Mouse (Mus musculus) forebrain, embryonic 14.5 days (tissue): ENCODE measurements around the gene Fam71f1. TPM values are rescaled to one million over a fixed set of nuclear protein-coding genes. Genes with fewer than 3 reads are reported as not detected.

Experiments used
- ATAC-seq: fragments of 200-750 bp; cut with Nextera tagmentation; 2 replicates; pipeline ENCODE4 v1.8.0; 2017; ENCODE audit warnings: mild to moderate bottlenecking, moderate library complexity
- DNase-seq: peaks from one replicate; pipeline ENCODE4 v3.0.0-alpha.2; 2015; ENCODE audit warnings: low spot score
- H3K27ac ChIP-seq: fragments of 300-500 bp; sonication (generic); 2 replicates; pipeline ENCODE4 v1.5.1; 2014; ENCODE audit warnings: low read depth, mild to moderate bottlenecking, control low read depth, low read length, moderate library complexity
- H3K27me3 ChIP-seq: fragments of 300-500 bp; sonication (generic); replicated peaks from 2 replicates; pipeline ENCODE4 v1.6.1; 2014; ENCODE audit warnings: low read length, control low read depth, mixed read lengths; ENCODE audit not compliant: control insufficient read depth, insufficient read depth
- H3K36me3 ChIP-seq: fragments of 300-500 bp; sonication (generic); 2 replicates; pipeline ENCODE4 v1.6.1; 2014; ENCODE audit warnings: low read length, control low read depth; ENCODE audit not compliant: control insufficient read depth, insufficient read depth
- H3K4me1 ChIP-seq: fragments of 300-500 bp; sonication (generic); 2 replicates; pipeline ENCODE4 v1.6.1; 2014; ENCODE audit warnings: antibody characterized with exemption, low read length, control low read depth; ENCODE audit not compliant: control insufficient read depth, insufficient read depth
- H3K4me2 ChIP-seq: fragments of 300-500 bp; sonication (generic); 2 replicates; pipeline ENCODE4 v1.6.1; 2014; ENCODE audit warnings: mild to moderate bottlenecking, control low read depth, low read length
- H3K4me3 ChIP-seq: fragments of 300-500 bp; sonication (generic); 2 replicates; pipeline ENCODE4 v1.5.1; 2014; ENCODE audit warnings: low read depth, low read length, control low read depth
- H3K9ac ChIP-seq: fragments of 300-500 bp; sonication (generic); 2 replicates; pipeline ENCODE4 v1.6.1; 2014; ENCODE audit warnings: mild to moderate bottlenecking, low read length, control low read depth, moderate library complexity
- H3K9me3 ChIP-seq: fragments of 300-500 bp; sonication (generic); replicated peaks from 2 replicates; pipeline ENCODE4 v1.6.1; 2016; ENCODE audit warnings: low read length, control low read depth, mixed read lengths; ENCODE audit not compliant: control insufficient read depth
- WGBS: fragments of 180-500 bp; shearing (Covaris S2); extraction: QIAGEN DNeasy Blood & Tissue Kit; methylation state at CpG from one replicate; pipeline ENCODE4 v1.1.7; 2014; 5-methylcytosine and 5-hydroxymethylcytosine counted together
- polyA plus RNA-seq: library from polyadenylated mRNA; unstranded; fragments of >200 nt; fragmentation: Nextera tagmentation; extraction: Ambion mirVana; gene quantifications from 2 replicates; pipeline ENCODE4 v1.2.1, GENCODE M21; 2014

Gene Fam71f1
- polyA plus RNA-seq, 1 experiment from 2014 or later, result not detected

DNA sequence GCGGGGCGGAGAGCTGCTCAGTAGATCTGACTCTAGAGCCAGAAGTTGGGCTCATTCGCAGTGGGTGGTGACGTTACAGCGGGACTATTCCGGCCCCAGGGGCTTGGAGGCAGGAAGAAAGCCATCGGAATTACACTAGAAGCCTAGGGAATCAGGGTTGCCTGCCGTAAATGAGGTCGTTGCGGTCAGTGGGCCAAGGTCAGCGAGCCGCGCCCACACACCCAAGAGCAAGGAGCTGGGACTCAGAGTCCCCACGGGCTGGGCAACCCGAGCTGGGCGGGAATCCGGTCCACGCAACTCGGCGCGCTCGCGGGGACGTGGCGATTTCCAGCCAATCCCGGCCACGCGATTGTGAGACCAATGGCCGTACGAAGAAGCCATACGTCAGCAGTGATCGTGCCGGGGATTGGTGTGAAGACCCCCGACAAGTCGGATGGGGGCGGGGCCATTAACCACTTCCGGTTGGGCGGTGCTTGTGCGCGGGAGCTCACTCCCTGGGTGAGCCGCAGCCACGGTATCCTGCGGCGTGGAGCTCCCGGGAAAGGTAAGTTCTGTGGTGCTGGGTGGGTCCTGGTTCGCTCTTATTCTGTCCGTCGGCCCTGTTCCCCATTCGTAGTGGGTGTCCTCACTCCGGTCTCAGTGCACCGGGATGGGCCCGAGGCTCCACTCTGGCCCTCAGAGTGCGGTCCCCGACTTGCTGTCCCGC, 28.9 kb downstream of the Fam71f1 start, which contains the start of gene Calu:
TSS of gene Calu (plus strand) at position 405 of the 706 bp plus-strand sequence.
- peak; percentile 100 for DNase-seq
- Histone ChIP-seq H3K4me3 (peak within 1 kb of the TSS; percentile 82), H3K27me3 (no peaks in the 10 kb centered on the region), H3K9ac (peak within 1 kb of the TSS; percentile 87), H3K4me1 (peaks cover 9% of the 10 kb centered on the region), H3K27ac (peak within 1 kb of the TSS; percentile 85), H3K4me2 (peak within 1 kb of the TSS; percentile 84), H3K36me3 (no peaks in the 10 kb centered on the region), H3K9me3 (no peaks in the 10 kb centered on the region)
- under 1% methylated on average over 55 of the region's 55 CpGs for WGBS
- peak; percentile 99 for ATAC-seq

DNA sequence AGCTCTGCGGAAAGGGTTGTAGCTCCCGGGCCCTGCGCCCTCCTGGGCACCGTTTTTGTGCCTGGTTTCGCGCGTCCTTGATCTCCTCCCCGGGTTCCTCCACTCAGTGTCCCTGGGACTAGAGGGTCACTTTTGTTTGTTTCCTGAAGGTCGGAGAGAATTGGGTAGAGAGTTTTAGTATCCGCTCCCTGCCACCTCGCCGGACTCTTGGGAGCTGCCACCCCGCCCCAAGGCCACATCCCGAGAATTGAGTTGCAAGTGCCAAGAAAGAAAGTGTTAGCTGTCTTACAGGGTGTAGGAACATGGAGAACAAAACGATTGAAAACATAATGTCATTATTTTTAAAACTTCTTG, 29.4 kb downstream of the Fam71f1 start:
- WGBS, result under 1% methylated on average over 15 of the region's 15 CpGs
- Histone ChIP-seq H3K4me2 (peak overlapping the region; percentile 64), H3K9ac (peak overlapping the region; percentile 87), H3K27ac (peak overlapping the region; percentile 71), H3K27me3 (no peaks in the 10 kb centered on the region), H3K36me3 (no peaks in the 10 kb centered on the region), H3K4me3 (peak overlapping the region; percentile 82), H3K4me1 (peaks cover 9% of the 10 kb centered on the region), H3K9me3 (no peaks in the 10 kb centered on the region)
- ATAC-seq (no peak; the same call in 1 of the 2 replicates), DNase-seq (no peak)

DNA sequence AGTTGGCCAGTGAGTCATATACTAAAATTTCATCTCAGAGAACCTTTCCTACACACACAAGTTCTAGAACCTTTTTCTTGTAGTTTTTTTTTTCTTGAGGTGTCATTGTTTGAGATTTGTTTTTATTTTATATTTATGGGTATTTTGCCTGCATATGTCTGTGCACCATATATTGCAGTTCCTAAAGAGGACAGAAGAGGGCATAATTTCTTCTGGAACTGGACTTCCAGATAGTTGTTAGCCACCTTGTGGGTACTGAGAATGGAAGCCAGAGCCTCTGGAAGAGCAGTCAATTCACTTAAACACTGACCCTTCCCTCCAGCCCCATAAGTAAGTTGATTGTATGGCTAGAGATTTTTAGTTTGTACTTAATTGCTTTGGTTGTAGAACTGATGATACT, 32.7 kb downstream of the Fam71f1 start:
- Histone ChIP-seq H3K27me3 (no peaks in the 10 kb centered on the region), H3K9me3 (no peaks in the 10 kb centered on the region), H3K4me2 (no peak overlapping the region), H3K36me3 (peaks cover 4% of the 10 kb centered on the region), H3K27ac (no peak overlapping the region), H3K4me3 (no peak overlapping the region), H3K4me1 (peaks cover 9% of the 10 kb centered on the region), H3K9ac (no peak overlapping the region)
- no peak for DNase-seq
- ATAC-seq, result no peak

DNA sequence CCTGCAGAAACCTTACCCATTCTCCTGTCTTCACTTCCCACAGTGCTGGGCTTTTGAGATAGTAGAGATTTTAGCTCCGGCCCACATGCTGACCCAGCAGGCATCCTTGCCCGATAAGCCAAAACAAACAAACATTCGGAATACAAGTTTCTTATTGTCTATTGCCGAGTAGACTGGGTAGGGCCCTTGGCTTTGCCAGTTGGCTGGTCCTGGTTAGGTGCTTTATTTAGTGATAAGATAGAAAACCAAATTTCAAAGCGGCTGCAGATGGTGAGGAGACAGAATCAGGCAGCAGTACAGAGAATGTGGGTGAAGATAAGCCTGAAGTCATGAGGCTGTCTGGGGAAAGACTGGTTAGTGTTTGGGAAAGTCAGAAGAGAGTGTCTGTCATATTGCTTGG, 33.9 kb downstream of the Fam71f1 start:
- Histone ChIP-seq H3K9ac (no peak overlapping the region), H3K27ac (no peak overlapping the region), H3K9me3 (no peaks in the 10 kb centered on the region), H3K4me3 (no peak overlapping the region), H3K4me1 (peaks cover 5% of the 10 kb centered on the region; the same call in 1 of the 2 replicates), H3K4me2 (no peak overlapping the region), H3K36me3 (peaks cover 10% of the 10 kb centered on the region), H3K27me3 (no peaks in the 10 kb centered on the region)
- DNase-seq (no peak), ATAC-seq (no peak)
- WGBS, result 55% methylated on average over 5 of the region's 5 CpGs

DNA sequence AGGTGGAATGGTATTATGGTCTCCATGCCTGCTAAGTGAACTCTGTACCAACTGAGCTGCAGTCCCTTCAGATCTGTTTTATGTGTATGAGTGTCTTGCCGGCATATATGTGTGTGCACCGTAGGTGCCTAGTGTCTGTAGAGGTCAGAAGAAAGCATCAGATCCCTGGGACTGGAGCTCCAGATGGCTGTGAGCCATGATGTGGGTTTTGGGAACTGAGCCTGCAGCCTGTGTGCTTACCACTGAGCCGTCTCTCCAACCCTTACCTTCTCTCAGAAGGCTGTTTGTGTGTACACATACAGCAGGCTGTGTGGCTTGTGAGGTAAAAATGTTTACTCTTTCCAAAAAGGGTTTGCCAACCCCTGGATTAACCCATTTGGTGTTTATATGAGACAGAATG, 40.4 kb downstream of the Fam71f1 start:
- Histone ChIP-seq H3K9ac (no peak overlapping the region), H3K9me3 (no peaks in the 10 kb centered on the region), H3K4me2 (no peak overlapping the region), H3K4me3 (no peak overlapping the region), H3K27ac (no peak overlapping the region), H3K36me3 (peaks cover 17% of the 10 kb centered on the region), H3K4me1 (peaks cover 4% of the 10 kb centered on the region; the same call in 1 of the 2 replicates), H3K27me3 (no peaks in the 10 kb centered on the region)
- DNase-seq (no peak), ATAC-seq (no peak)
- WGBS, result 96% methylated on average over 3 of the region's 3 CpGs

DNA sequence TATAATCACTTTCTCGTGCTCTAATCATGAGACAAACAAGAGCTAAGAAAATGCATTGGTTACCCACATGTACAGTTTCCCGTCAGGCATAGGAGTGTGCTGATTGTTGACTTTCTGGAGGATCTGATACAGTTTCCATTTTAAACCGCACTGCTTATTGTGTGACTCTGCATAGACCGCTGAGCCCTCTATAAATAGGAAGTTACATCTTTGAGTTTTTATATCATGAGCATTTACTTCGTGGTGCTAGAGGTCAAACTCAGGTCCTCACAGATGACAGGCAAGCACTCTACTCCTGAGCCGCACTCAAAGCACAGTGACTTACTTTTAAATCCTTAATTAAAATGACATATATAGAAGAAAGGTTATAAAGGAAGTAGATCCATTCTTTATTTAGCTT, 41.3 kb downstream of the Fam71f1 start:
- no peaks in the 10 kb centered on the region for H3K9me3 ChIP-seq
- H3K27ac ChIP-seq, result no peak overlapping the region
- ATAC-seq (no peak), DNase-seq (no peak)
- H3K4me1 ChIP-seq, result peaks cover 4% of the 10 kb centered on the region; the same call in 1 of the 2 replicates
- H3K27me3 ChIP-seq, result no peaks in the 10 kb centered on the region
- 86% methylated on average over 6 of the region's 6 CpGs for WGBS
- H3K4me3 ChIP-seq, result no peak overlapping the region
- H3K36me3 ChIP-seq, result peaks cover 18% of the 10 kb centered on the region
- no peak overlapping the region for H3K4me2 ChIP-seq
- no peak overlapping the region for H3K9ac ChIP-seq

DNA sequence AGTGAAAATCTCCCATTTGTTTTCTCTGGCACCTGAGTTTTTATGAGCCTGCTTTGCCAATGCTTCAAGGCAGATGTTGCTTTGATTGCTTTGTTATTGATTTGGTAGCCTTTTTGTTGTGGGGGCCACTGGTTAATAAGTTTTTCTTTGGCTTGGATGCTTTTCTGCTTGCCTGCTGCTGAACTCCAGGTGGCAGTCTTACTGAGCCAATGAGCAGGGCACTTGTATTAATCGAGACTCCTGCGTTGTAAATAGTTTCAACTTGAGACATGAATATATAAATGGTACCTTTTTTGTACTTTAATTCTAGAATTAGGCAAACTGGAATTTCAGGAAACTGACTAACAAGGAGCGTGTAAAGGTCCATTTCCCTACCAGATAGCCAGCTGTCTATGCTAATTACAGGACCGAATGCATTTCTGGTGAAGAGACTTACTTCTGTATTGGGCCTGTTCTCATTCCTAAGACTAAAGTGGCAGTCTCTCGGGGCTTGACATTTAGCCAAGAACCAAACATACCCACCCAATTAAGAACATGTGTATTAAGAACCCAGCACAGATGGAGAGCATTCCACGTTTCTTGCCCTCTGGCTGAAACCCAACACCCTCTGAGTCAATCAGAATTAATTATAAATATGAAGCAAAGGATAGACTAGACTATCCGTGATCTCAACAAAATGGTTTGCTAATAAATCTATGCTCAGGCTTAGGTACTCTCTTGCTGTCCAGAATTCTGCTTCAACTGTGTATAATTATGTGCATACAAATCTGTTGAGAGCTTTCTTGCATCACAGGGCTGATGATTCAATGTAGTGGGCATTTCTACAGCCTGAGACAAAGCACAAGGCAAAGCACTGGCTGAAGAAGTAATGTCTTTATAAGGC, 43.5 kb downstream of the Fam71f1 start:
- WGBS, result 11% methylated on average over 7 of the region's 7 CpGs
- H3K9me3 ChIP-seq, result no peaks in the 10 kb centered on the region
- peak overlapping the region; percentile 65 for H3K27ac ChIP-seq
- H3K4me2 ChIP-seq, result no peak overlapping the region
- DNase-seq (peak; percentile 90), ATAC-seq (peak; percentile 92)
- peaks cover 4% of the 10 kb centered on the region; the same call in 1 of the 2 replicates for H3K4me1 ChIP-seq
- H3K4me3 ChIP-seq, result no peak overlapping the region
- peaks cover 33% of the 10 kb centered on the region for H3K36me3 ChIP-seq
- no peaks in the 10 kb centered on the region for H3K27me3 ChIP-seq
- no peak overlapping the region for H3K9ac ChIP-seq

DNA sequence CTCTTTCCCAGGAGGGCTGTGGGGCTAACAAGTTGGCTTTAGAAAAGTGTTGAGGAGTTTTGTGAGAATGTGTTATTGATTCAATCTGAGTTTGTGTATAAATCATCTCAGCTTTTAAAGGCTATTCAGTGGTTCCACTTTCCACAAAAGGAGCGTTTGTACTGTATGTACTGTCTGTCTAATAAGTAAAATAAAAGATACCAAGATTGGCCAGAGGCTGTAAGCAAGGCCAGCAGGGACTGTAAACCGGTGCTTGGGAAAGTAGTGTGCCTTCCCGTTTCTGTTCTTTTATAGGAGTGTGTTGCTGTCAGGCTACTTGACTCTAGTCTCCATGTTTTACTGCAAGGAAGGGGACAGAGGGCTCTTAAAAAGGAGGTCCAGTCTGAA, 44.2 kb downstream of the Fam71f1 start:
- Histone ChIP-seq H3K27me3 (no peaks in the 10 kb centered on the region), H3K4me3 (no peak overlapping the region), H3K4me1 (peaks cover 4% of the 10 kb centered on the region; the same call in 1 of the 2 replicates), H3K27ac (peak overlapping the region; percentile 65), H3K4me2 (no peak overlapping the region), H3K36me3 (peaks cover 32% of the 10 kb centered on the region), H3K9me3 (no peaks in the 10 kb centered on the region), H3K9ac (no peak overlapping the region)
- WGBS, result 44% methylated on average over 3 of the region's 3 CpGs
- DNase-seq (no peak), ATAC-seq (peak; percentile 74)

DNA sequence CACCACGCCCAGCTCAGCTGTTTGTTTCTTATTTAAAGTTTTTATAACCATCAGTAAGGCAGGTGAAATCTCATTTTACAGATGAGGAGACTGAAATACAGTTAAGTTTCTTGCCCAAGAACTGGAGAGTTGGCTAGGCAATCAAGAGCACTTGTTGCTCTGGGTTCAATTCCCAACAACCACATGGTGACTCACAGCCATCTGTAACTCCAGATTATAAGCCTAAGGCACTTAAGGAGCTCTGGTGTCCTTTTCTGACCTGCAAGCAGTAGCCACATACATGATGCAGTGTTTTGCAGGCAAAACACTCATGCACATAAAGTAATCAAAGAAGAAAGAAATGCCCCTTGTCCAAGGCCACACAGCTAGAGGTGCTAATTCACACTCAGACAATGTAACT, 46.3 kb downstream of the Fam71f1 start:
- peaks cover 4% of the 10 kb centered on the region; the same call in 1 of the 2 replicates for H3K4me1 ChIP-seq
- H3K4me3 ChIP-seq, result no peak overlapping the region
- peaks cover 35% of the 10 kb centered on the region for H3K36me3 ChIP-seq
- 85% methylated on average over 1 of the region's 1 CpGs for WGBS
- H3K27ac ChIP-seq, result no peak overlapping the region
- H3K9ac ChIP-seq, result no peak overlapping the region
- DNase-seq (no peak), ATAC-seq (no peak)
- H3K27me3 ChIP-seq, result no peaks in the 10 kb centered on the region
- no peaks in the 10 kb centered on the region for H3K9me3 ChIP-seq
- H3K4me2 ChIP-seq, result no peak overlapping the region
